Mouse (Mus musculus): ENCODE results near the gene Fgfr3. TPM values are rescaled to one million over a fixed set of nuclear protein-coding genes. Genes with fewer than 3 reads are reported as not detected.
A peak's percentile ranks its signal among the peaks of the same experiment; 100 is the strongest.

The Fgfr3 gene
- polyA plus RNA-seq, 1 experiment = 1.6 TPM

DNA sequence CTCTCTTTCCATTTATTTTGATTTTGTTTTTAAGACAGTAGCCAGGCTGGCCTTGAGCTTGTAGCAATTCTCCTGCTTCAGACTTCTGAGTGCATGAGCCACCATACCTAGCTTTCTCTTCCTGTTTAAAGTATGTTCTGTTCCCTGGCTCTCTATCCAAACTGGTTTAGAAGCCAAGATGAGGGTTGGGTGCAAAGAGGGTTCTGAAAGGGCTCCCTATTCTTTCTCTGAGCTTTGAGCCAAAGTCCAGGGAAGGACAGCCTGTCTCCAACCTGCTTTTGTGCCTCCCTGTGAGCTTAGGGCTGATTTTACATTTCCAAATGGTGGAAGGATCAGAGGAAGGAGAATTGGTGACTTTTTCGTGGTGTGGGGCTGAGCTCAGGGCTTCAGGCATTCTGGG is 5.4 kb downstream of the Fgfr3 start:
- WGBS = 59% methylated on average over 1 of the region's 1 CpGs
- Histone ChIP-seq H3K27ac (ENCODE audit: control insufficient read depth, insufficient read depth, low read depth, low read length, poor library complexity) (no peak overlapping the region), H3K4me3 (replicated peaks; ENCODE audit: control insufficient read depth, low read depth, low read length) (no peak overlapping the region), H3K4me1 (ENCODE audit: control insufficient read depth, insufficient read depth, low read length) (no peaks in the 10 kb centered on the region)
- TF ChIP-seq CTCF (IDR thresholded peaks at IDR 0.05; ENCODE audit: control insufficient read depth, insufficient read depth, low read length) = no peak

GRCm38 (mm10) chr5:33728841-33729240 is 7.4 kb downstream of the Fgfr3 start:
- Histone ChIP-seq H3K27ac (ENCODE audit: control insufficient read depth, insufficient read depth, low read depth, low read length, poor library complexity) (no peak overlapping the region), H3K4me3 (replicated peaks; ENCODE audit: control insufficient read depth, low read depth, low read length) (no peak overlapping the region), H3K4me1 (ENCODE audit: control insufficient read depth, insufficient read depth, low read length) (no peaks in the 10 kb centered on the region)
- TF ChIP-seq POLR2A (IDR thresholded peaks at IDR 0.05; ENCODE audit: borderline replicate concordance, control insufficient read depth, low read depth, low read length) = no peak
- no peak for TF ChIP-seq CTCF (IDR thresholded peaks at IDR 0.05; ENCODE audit: control insufficient read depth, insufficient read depth, low read length)
- 85% methylated on average over 7 of the region's 7 CpGs for WGBS

GRCm38 (mm10) chr5:33730516-33730915 is 9.0 kb downstream of the Fgfr3 start:
- Histone ChIP-seq H3K4me3 (replicated peaks; ENCODE audit: control insufficient read depth, low read depth, low read length) (no peak overlapping the region), H3K4me1 (ENCODE audit: control insufficient read depth, insufficient read depth, low read length) (no peaks in the 10 kb centered on the region), H3K27ac (ENCODE audit: control insufficient read depth, insufficient read depth, low read depth, low read length, poor library complexity) (no peak overlapping the region)
- 74% methylated on average over 5 of the region's 5 CpGs for WGBS
- TF ChIP-seq CTCF (IDR thresholded peaks at IDR 0.05; ENCODE audit: control insufficient read depth, insufficient read depth, low read length) (no peak), POLR2A (IDR thresholded peaks at IDR 0.05; ENCODE audit: borderline replicate concordance, control insufficient read depth, low read depth, low read length) (no peak)

GRCm38 (mm10) chr5:33731051-33731450 is 9.6 kb downstream of the Fgfr3 start:
- Histone ChIP-seq H3K4me1 (ENCODE audit: control insufficient read depth, insufficient read depth, low read length) (no peaks in the 10 kb centered on the region), H3K27ac (ENCODE audit: control insufficient read depth, insufficient read depth, low read depth, low read length, poor library complexity) (no peak overlapping the region), H3K4me3 (replicated peaks; ENCODE audit: control insufficient read depth, low read depth, low read length) (no peak overlapping the region)
- WGBS = 83% methylated on average over 21 of the region's 21 CpGs
- TF ChIP-seq CTCF (IDR thresholded peaks at IDR 0.05; ENCODE audit: control insufficient read depth, insufficient read depth, low read length) = no peak
- TF ChIP-seq POLR2A (IDR thresholded peaks at IDR 0.05; ENCODE audit: borderline replicate concordance, control insufficient read depth, low read depth, low read length) = no peak

- H3K4me1 ChIP-seq (ENCODE audit: control insufficient read depth, insufficient read depth, low read length) = no peaks in the 10 kb centered on the region
- no peak for TF ChIP-seq CTCF (IDR thresholded peaks at IDR 0.05; ENCODE audit: control insufficient read depth, insufficient read depth, low read length)
- no peak overlapping the region for H3K4me3 ChIP-seq (replicated peaks; ENCODE audit: control insufficient read depth, low read depth, low read length)
- no peak overlapping the region for H3K27ac ChIP-seq (ENCODE audit: control insufficient read depth, insufficient read depth, low read depth, low read length, poor library complexity)
- 90% methylated on average over 12 of the region's 12 CpGs for WGBS
These were observed 12.4 kb downstream of the Fgfr3 start for GRCm38 (mm10) chr5:33733837-33734236.

DNA sequence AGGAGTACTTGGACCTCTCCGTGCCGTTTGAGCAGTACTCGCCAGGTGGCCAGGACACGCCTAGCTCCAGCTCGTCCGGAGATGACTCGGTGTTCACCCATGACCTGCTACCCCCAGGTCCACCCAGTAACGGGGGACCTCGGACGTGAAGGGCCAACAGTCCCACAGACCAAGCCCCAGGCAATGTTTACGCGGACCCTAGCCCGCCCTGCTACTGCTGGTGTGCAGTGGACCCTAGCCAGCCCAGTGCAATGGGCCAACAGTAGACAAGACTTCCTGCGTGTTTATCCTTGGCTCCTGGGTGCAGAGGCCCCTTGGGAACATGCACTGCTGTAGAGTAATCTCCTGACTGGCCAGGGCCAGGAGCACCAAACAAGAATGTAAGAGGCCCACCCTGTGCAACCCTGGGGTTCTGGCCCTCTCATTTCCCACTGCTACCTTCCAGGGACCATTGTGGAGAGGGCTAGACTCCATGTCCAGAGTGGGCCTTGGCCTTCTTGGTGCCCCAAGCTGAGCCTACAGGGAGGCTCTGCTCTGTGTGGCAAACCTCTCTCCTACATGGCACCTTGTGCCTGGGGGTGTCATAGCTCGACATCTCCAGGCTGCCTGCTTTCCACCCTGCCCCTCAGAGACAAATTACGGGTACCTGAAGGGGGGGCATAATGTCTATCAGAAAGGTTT is 14.1 kb downstream of the Fgfr3 start:
- no peaks in the 10 kb centered on the region for H3K4me1 ChIP-seq (ENCODE audit: control insufficient read depth, insufficient read depth, low read length)
- TF ChIP-seq CTCF (IDR thresholded peaks at IDR 0.05; ENCODE audit: control insufficient read depth, insufficient read depth, low read length) (no peak), POLR2A (IDR thresholded peaks at IDR 0.05; ENCODE audit: borderline replicate concordance, control insufficient read depth, low read depth, low read length) (no peak)
- WGBS = 88% methylated on average over 16 of the region's 16 CpGs
- no peak overlapping the region for H3K27ac ChIP-seq (ENCODE audit: control insufficient read depth, insufficient read depth, low read depth, low read length, poor library complexity)
- H3K4me3 ChIP-seq (replicated peaks; ENCODE audit: control insufficient read depth, low read depth, low read length) = no peak overlapping the region

DNA sequence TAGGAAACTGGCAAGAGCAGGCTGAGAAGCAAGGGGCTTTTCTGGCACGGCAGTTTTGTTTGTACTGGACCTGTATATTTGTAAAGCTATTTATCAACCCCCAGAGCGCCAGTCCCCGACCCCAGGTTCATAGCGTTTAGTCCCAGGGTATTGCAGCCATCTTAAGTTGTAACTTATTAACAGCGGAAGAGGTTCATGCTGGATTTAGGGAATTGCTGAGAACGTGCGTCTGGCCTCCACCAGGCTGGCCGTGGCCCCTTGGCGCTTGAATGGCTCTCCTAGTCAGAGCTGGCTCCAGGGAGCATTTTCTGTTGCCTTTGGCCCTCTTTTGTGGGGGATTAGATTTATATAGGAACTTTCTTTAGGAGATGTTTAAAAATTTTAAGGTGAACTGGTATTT is 14.8 kb downstream of the Fgfr3 start:
- no peak overlapping the region for H3K27ac ChIP-seq (ENCODE audit: control insufficient read depth, insufficient read depth, low read depth, low read length, poor library complexity)
- no peak overlapping the region for H3K4me3 ChIP-seq (replicated peaks; ENCODE audit: control insufficient read depth, low read depth, low read length)
- TF ChIP-seq POLR2A (IDR thresholded peaks at IDR 0.05; ENCODE audit: borderline replicate concordance, control insufficient read depth, low read depth, low read length) = no peak
- TF ChIP-seq CTCF (IDR thresholded peaks at IDR 0.05; ENCODE audit: control insufficient read depth, insufficient read depth, low read length) = no peak
- 82% methylated on average over 9 of the region's 9 CpGs for WGBS
- no peaks in the 10 kb centered on the region for H3K4me1 ChIP-seq (ENCODE audit: control insufficient read depth, insufficient read depth, low read length)

GRCm38 (mm10) chr5:33737903-33738321 is 16.4 kb downstream of the Fgfr3 start:
- no peaks in the 10 kb centered on the region for H3K4me1 ChIP-seq (ENCODE audit: control insufficient read depth, insufficient read depth, low read length)
- H3K27ac ChIP-seq (ENCODE audit: control insufficient read depth, insufficient read depth, low read depth, low read length, poor library complexity) = no peak overlapping the region
- TF ChIP-seq POLR2A (IDR thresholded peaks at IDR 0.05; ENCODE audit: borderline replicate concordance, control insufficient read depth, low read depth, low read length) = no peak
- peak; percentile 67 for TF ChIP-seq CTCF (IDR thresholded peaks at IDR 0.05; ENCODE audit: control insufficient read depth, insufficient read depth, low read length)
- H3K4me3 ChIP-seq (replicated peaks; ENCODE audit: control insufficient read depth, low read depth, low read length) = no peak overlapping the region
- WGBS = 15% methylated on average over 7 of the region's 7 CpGs

DNA sequence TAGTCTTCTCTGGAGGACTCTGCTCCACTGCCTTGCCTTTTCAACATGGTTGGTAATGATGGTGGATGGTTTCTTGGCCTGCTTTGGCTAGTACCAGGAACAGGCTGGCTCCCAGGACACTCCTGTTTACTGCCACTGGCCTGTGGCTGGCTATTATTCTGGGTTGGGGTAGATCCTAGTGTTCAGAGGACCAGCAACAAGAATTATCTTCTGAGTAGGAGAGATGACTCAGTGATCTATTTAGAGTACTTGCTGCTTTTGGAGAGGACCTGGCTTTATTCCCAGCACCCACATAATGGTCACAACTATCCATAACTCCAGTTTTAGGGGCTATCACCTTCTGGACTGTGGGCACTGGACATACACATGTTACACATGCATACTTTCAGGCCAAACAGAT is 16.9 kb downstream of the Fgfr3 start:
- Histone ChIP-seq H3K4me3 (replicated peaks; ENCODE audit: control insufficient read depth, low read depth, low read length) (no peak overlapping the region), H3K4me1 (ENCODE audit: control insufficient read depth, insufficient read depth, low read length) (no peaks in the 10 kb centered on the region), H3K27ac (ENCODE audit: control insufficient read depth, insufficient read depth, low read depth, low read length, poor library complexity) (no peak overlapping the region)
- TF ChIP-seq POLR2A (IDR thresholded peaks at IDR 0.05; ENCODE audit: borderline replicate concordance, control insufficient read depth, low read depth, low read length) = no peak
- no peak for TF ChIP-seq CTCF (IDR thresholded peaks at IDR 0.05; ENCODE audit: control insufficient read depth, insufficient read depth, low read length)

Data from bone marrow, adult 2 months (tissue).